Mouse (Mus musculus) right cerebral cortex, adult 2 months (tissue): Measurements from ENCODE around the gene Sugp1.
"Not testable (repeated sequence)": the region's sequence is repeated elsewhere in the genome, so short reads cannot be mapped to it uniquely, and the experiment has no call there.

Experiments
- DNase-seq, 2 experiments: peaks; one replicate each; pipeline ENCODE4 v3.0.0; 2021 to 2022; ENCODE audit warnings: low spot score in 2 of 2

Sugp1 gene

DNA sequence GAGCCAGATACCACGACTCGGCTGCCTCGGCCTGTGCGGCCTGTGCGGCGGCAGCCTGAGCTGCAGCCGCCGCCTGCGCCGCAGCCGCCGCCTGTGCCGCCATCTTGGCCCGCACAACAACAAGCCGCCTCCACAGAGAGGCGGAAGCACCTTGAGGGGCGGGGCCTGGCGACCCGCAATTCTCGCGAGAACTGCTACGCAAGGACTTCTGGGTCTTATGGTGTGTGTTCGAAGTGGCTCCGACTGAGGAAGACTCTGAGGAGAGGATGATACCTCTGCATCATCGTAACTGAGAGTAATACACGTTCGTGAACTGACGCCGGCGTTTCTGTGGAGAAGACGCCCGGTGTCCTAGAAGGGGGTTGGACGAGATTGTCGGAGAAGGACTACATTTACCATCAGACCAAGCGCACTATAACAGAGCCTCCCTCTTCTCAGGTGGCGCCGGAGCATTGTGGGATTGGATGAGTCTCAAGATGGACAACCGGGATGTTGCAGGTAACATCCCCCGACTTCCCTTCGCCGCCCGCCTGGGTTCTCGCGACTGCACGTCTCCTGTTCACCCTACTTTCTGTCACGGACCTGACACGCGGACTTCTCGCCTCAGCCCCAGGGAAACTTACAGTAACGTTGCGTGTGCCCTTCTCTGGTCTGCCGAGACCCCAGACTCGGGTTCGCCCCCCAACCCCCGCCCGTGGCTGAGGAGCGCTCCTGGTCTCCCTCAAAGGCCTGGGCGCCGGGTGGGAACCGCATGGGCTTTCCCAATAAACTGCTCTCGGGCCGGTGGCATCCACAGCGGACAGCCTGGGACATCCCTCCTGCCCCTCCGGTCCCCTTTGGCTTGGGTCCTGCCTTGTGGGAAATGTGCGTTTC is at the start of gene Sugp1, which contains the start of gene Mau2:
Sugp1 (plus strand) TSS at position 231 of the 873 bp plus-strand sequence.
Mau2 (minus strand) TSS at position 152 of the 873 bp plus-strand sequence.
- DNase-seq, result peak; percentile 94 to 97

DNA sequence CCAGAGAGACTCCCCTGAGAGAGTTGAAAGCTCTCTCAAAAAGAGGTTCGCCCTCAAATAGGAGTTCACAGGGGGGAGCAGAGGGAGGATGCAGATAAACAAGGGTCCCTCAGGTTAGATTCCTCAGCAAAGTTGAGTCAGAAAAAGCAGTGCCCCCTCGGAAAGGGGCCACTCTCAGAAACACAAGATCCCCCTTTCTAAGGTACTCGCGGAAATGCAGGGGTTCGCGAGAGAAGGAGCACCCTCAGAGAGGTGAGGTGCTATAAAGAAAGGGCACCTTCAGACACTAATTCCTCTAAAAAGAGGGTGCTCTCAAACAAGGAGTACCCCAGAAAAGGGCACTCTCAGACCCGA is 47.2 kb upstream of the Sugp1 start:
- DNase-seq, result no peak

DNA sequence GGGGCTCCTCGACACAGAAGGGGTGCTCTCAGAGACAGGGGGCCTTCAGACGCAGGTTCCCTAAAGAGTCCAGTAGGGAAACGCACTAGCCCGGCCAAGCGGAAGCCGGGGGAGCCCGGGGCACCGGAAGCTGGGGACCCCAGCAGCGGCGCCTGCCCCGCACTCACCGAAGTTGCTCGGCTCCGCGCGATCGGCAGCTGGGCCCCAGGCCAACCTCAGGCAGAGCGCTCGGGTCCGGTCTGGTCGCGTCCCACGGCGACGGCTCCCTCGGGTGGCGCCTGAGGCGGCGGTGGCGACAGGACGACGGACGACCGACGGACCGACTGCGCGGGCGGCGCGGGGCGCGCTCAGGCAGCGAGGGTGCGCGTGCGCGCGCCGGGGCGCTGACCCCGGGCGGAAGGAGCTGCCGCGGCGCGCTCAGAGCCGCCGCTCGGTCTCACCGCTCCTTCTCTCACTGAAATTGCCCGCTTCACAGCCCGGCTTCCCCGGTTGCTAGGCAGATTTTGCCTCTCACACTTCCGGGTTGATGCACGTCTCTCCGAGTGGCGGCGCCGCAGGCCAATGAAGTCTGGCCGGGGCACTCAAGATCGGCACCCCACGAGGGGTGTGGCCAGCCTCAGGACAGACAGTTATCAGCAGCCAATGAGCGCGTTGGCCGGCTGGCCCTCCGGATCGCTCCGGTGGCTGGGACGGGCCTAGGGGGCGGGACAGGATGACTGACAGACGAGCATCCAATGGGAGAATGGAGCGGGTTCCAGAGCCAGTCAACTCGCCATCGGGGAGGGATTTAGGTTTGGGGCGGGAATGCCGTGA is 46.6 kb upstream of the Sugp1 start, which contains the start of gene Gatad2a:
Gatad2a (minus strand) TSS at position 609 of the 813 bp plus-strand sequence.
- DNase-seq, result peak; percentile 100

DNA sequence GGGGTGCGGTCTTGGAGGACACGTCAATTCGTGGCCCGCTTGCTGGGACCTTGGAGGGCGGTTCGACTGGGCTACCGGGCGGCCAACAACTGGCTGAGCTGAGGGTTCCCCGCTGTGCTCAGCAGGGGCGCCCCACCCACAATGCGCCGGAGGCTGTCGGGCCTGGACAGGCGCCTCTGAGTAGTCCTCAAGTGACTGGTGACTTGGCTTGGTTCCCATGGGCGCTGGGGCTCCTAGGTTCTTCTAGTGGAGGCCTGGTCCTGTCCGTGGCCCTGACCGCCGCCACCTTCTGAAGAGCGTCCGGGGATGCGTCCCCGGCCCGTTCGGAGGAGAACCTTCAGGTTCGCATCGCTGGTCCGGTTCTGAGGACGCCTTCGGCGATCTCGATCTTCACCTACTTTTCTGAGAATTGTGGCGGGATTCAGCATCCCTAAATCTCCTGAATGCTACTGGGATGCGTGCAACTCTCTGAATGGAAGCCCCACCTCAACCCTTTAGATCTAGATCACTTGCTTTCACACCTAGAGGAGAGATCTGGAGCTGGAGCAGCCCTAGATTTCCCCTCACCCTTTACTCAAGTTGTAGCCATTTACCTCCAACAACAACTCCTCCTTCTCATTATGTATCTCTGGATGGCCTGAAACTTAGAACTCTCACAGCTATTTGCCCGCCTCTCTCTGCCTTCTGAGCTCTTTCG is 45.9 kb upstream of the Sugp1 start:
- no peak for DNase-seq

DNA sequence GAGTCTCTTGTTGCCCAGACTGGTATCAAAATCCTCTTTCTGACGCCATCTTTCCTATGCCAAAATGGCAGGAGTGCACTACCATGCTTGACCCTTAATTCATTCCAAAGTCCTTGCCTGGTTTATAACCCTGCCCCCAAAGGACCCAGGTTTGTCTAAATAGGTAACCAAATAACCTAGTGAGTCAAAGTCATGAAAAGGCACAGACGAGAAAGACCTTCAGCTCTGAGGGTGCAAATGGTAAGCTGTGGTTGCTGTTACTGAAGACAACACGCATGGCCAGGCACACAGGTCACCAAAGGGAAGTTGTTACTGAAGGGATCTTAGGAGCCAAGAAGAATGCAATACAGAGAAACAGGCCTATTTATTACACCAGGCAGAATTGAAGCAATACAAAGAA is 43.9 kb upstream of the Sugp1 start:
- no peak for DNase-seq

DNA sequence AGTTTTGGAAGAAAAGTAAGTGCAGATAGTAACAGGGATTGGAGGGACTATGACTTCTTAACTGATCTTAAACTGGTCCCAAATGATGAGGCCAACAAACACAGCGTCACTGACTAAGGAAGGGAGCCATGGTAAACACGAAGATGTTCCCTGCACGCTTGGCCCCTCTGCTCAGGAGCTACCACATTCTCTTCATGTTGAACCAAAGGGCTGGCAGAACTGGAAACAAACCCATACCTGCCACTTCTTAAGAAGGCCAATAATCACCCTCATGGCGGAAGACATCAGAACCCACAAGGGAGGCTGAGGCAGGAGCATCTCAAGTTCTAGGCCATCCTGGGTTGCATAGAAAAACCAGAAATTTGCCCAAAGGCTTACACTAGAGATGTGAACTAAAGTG is 43.4 kb upstream of the Sugp1 start:
- no peak for DNase-seq

DNA sequence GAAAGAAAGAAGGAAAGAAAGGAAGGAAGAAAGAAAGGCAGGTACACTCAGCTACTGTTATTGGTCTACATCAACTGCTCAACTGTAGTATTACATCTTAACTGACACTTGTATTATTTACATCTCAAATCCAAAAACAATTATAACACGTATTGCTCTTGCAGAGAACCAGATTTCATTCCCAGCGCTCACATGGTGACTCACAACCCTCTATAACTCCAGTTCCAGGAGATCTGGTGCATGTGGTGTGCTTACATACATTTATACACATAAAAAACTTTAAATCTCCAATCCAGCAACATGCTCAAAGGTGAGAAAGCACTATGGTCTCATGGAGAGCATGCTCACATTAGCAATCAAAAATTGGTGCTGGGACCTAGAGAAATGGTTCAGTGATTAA is 42.4 kb upstream of the Sugp1 start:
- no peak for DNase-seq

DNA sequence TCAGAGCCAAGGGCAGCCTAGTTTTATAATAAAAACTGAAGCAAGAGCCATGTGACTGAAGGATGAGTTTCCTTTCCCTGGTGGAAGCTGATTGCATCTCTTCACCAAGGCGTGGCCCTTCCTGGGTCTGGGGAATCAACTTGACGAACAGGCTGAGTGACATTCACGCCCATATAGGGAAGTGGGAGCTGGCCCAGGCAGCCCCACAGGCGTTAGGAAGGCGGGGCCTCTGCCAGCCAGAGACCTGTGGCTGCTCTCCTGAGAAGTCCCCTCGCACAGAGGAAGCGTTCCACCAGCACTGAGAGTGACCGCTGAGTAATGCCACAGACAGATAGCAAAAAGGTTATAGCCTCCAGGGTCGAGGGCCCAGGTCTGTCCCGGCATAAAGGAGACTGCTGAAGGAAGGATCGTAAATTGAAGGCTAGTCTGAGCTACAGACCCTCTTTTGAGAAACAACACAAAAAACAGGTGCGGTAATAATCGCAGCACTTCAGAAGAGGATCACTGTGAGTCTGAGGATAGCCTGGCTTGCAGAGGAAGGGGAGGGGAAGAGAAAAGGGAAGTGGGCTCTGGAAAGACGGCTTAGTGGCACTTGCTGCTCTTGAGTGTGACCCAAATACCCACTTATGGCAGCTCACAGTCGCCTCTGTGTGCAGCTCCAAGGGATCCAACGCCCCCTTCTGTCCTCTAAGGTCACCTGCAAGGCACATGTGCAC is 41.3 kb upstream of the Sugp1 start:
- peak in 1 of 2 experiments; percentile 34 for DNase-seq

DNA sequence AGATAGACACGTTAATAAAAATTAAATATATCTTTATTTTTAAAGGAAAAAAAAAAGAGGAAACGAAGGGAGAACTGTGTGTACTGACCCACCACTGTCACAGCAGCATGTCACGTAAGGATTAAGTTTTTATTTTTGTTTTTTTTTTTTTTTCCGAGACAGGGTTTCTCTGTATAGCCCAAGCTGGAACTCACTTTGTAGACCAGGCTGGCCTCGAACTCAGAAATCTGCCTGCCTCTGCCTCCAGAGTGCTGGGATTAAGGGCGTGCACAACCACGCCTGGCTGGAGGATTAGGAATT is 40.8 kb upstream of the Sugp1 start:
- DNase-seq, result not testable (repeated sequence)

DNA sequence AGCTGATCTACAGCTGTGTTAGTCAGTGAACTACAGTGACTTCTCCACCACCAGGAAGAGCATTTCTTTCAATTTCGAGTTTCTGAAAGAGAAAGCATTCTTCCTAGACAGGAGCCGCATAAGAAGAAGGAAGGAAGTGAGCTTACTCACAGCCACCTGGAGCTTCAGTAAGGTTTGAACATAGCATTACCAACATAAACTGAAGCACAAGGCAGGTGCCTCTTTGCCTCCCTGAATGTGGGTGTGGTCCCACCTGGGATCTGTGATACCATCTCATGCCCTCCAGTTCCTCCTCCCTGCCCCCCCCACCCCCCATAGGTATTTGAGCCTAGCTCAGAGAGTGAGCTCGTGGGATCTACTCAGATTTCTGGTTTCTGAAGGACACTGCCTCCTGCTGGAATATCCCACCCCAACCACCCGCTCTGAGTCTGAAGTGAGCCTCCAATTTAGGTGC is 39.4 kb upstream of the Sugp1 start:
- DNase-seq, result no peak

DNA sequence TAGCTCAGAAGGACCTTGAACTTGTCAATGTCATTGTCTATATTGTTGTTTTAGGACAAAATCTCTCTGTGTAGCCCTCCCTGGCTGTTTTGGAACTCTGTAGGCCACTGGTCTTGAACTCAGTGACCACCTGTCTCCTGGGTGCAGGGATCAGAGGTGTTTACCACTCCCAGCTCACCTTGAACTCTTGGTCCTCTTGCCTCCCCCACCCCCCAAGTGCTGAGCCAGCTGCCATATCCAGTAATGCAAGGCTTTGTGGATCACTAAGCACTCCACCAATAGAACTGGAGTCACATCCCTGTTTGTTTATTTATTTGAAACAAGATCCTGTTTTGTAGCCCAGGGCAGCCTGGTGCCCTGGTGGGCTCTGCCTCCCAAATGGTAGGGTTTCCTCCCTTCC is 38.3 kb upstream of the Sugp1 start:
- no peak for DNase-seq

DNA sequence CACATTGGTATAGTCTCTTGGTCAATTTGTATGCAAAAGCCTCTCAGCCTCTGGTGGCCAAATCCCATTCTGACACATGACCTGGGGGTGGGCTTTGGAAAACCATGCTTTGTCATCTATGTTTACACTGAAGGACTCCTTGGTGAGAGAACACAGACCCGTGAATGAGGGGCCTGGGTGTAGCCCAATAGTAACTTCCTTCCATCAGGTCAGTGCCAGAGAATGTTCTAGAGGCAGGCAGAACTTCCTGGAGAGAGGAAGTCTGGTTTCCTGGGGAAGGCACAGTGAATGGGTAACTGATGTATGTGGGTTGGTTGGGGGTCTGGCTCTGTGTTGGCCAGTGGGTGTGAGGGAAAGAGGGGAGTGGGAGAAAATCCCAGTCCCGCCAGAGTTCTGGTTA is 37.4 kb upstream of the Sugp1 start:
- DNase-seq, result no peak

DNA sequence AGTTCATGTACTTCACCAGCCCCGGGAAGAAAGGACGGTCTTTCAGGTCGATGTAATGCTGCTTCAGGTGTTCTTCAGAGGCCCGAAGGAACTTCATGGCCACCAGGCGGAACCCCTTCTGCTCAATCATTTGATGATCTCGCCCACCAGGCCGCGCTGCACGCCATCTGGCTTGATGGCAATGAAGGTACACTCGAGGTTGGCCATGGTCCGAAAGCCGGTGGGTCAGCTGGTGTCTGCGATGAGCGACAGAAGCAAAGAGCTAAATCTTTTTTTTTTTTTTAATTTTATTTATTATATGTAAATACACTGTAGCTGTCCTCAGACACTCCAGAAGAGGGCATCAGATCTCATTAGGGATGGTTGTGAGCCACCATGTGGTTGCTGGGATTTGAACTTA is 31.8 kb upstream of the Sugp1 start:
- DNase-seq, result not testable (repeated sequence)

DNA sequence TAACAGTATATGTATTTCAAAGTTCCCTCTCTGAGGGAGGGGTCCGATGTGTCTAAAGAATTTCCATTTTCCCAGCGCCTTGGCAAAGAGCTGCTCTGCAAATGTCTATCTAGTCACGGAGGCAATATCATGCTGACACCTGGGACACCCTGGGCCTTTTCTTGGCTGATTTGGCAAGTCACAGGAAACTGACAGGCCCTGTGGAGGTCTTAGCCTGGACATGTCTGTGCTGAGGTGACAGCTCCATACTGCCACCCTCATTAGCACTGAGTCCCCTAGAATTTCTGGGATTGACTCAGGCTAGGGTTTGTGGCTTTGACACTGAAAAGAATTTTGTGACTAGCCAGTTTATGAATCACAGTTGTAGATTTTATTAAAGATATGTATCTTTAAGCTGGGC is 30.3 kb upstream of the Sugp1 start:
- DNase-seq, result no peak

DNA sequence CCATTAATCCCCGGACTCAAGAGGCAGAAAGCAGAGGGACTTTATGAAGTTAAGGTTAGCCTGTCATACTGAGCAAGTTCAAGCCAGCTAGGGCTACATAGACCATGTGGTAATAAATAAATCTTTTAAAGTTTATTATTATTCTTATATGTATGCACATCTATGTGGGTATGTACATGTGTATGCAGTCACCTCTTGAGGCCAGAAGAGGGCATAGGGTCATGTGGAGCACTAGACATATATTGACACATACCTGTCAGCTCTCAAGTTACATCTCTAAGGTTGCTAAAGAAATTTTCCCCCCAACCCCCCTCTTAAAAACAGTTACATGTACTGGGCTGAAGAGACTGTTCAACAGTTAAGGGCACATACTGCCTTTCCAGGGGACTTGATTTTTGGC is 29.9 kb upstream of the Sugp1 start:
- no peak for DNase-seq

DNA sequence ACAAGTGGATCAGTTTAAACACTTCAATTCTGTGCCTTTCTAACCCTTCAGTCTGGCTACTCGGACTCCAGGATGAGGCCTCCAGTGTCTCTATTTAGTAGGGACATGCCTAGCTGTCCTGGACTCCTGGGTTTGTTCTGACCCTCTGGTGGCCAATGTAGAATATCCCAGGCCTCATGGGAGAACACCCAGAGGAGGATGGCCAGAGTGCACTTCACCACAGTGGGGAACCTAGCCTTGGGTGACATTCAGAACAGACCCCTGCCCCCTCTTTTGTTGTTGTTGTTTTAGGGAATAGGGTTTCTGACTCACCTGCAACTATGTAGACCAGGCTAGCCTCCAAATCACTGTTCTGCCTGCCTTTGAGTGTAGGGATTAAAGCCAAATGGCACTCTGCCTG is 27.6 kb upstream of the Sugp1 start:
- no peak for DNase-seq

DNA sequence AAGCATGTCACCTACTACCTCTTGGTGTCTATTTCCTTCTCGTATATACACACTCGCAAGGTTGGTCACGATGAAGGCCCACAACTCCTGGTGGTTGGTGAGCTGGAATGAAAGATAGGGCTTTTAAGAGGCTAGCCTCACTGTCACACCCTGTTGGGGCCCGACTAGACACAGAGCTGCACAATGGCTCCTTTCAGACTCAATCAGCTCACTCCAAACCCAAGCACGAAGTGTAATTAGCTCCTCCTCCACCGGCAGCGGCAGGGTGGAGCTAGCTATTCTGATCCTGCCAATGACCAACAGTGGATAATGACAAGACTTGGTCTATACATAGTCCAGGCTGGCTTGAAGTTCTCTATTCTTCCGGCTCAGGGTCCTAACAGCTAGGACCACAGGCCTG is 19.0 kb upstream of the Sugp1 start:
- DNase-seq, result no peak

DNA sequence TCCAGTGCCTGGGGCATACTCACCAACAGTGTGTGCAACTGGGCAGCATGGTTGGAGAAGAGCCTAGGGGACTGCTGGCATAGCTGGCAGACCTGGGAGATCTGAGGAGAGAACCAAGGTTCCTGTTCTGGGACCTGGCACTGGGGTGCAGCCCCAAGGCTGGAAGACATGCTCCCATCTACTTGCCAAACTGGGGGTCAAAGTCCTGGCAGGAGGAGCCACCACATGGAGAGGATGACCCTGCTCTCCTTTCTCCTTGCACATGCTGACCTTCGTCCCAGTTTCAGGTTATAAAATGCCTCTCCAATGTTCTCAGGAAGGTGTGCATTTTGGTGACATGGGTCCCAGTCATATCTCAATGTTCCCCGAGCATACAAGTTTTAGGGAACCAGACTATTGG is 16.5 kb upstream of the Sugp1 start:
- DNase-seq, result no peak

DNA sequence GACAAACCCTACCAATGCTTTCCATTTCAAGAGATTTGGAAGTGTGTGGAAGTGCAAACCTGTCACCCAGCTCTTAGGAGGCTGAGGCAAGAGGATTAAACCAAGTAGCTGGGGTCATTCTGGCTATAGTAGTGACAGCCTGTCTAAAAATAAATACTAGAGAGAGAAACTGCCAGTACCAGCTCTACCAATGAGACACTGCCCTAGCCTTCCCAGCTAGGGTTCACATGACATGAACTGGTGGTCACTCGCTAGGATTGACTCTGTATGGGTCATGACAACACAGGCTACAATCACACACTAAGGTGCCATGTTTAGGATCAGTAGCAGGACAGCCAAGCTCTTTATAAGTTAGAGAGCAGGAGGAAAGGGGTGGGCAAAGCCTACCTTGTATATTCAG is 12.4 kb upstream of the Sugp1 start:
- no peak for DNase-seq

DNA sequence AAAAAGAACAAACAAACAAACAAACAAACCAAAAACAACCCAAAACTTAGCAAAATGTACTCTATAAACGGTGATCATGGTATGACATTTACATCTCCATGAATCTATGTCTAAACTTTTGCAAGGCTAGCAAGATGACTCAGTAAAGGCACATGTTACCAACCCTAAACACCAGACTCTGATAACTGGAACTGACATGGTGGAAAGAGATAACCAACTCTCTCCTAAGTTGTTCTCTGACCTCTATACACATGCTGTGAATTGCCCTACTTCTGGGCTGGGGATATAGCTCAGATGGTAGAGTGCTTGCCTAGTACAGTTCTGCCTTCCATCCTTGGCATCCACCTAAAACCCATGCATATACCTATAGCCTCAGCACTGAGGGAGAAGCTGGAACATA is 4.6 kb upstream of the Sugp1 start:
- DNase-seq, result no peak

DNA sequence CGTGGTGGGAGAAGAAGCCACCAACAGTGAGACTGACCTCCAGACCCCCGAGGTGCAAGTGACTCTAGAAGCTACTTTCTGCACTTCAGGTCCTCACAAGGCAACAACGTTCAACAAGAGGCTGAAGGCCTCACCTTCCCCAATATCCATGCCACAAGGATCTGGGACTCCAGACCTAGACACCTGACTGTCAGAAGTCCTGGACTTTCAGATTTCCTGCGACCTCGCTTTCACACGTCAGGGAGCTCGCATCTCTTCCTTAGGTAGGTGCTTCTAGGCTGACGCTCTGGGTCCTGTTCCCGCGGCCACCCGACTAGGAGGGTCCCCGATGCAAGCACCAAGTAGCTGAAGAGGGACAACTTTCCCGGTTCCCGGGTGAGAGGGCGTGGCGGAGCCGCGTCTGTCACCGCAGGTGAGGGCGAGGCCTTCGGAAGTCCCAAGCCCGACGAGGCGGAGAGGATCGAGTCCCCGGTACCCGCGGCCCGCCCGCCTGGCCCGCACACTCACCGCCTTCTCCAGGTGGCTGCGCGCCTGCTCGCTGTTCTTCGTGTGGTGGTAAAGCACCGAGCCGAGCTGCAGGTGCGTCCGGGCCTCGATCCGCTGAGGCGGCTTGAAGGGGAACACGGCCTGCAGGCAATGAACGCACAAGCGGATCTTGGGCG is 597 bp upstream of the Sugp1 start:
- DNase-seq, result peak in 1 of 2 experiments; percentile 26
